Mouse (Mus musculus) heart, embryonic 16.5 days (tissue): ENCODE data around the gene F10. TPM values are rescaled to one million over a fixed set of nuclear protein-coding genes. Genes with fewer than 3 reads are reported as not detected.

Source experiments
- ATAC-seq: fragments of 200-750 bp; cut with Nextera tagmentation; replicated peaks from 2 replicates; pipeline ENCODE4 v1.8.0; 2017; ENCODE audit warnings: moderate number of reproducible peaks; ENCODE audit not compliant: insufficient read depth, low FRiP score; ENCODE audit errors: extremely low read depth
- H3K27ac ChIP-seq: fragments of 300-500 bp; sonication (generic); 2 replicates; pipeline ENCODE4 v1.5.1; 2014; ENCODE audit warnings: mild to moderate bottlenecking, low read length, control low read depth, moderate library complexity
- H3K27me3 ChIP-seq: fragments of 300-500 bp; sonication (generic); 2 replicates; pipeline ENCODE4 v1.6.1; 2014; ENCODE audit warnings: low read length, mixed read lengths; ENCODE audit not compliant: control insufficient read depth, insufficient read depth
- H3K36me3 ChIP-seq: fragments of 300-500 bp; sonication (generic); 2 replicates; pipeline ENCODE4 v1.6.1; 2014; ENCODE audit not compliant: control insufficient read depth, insufficient read depth
- H3K4me1 ChIP-seq: fragments of 300-500 bp; sonication (generic); 2 replicates; pipeline ENCODE4 v1.6.1; 2014; ENCODE audit warnings: low read length, mixed read lengths; ENCODE audit not compliant: control insufficient read depth, insufficient read depth
- H3K4me2 ChIP-seq: fragments of 300-500 bp; sonication (generic); 2 replicates; pipeline ENCODE4 v1.6.1; 2014; ENCODE audit warnings: low read depth, mild to moderate bottlenecking, control low read depth, low read length
- H3K4me3 ChIP-seq: fragments of 300-500 bp; sonication (generic); 2 replicates; pipeline ENCODE4 v1.5.1; 2014; ENCODE audit warnings: mild to moderate bottlenecking, control low read depth, low read length
- H3K9ac ChIP-seq: fragments of 300-500 bp; sonication (generic); 2 replicates; pipeline ENCODE4 v1.6.1; 2014; ENCODE audit warnings: low read length, control low read depth
- H3K9me3 ChIP-seq: fragments of 300-500 bp; sonication (generic); replicated peaks from 2 replicates; pipeline ENCODE4 v1.6.1; 2016; ENCODE audit warnings: low read length; ENCODE audit not compliant: control insufficient read depth
- WGBS: fragments of 180-500 bp; shearing (Covaris S2); extraction: QIAGEN DNeasy Blood & Tissue Kit; methylation state at CpG from one replicate; pipeline ENCODE4 v1.1.7; 2014; 5-methylcytosine and 5-hydroxymethylcytosine counted together
- polyA plus RNA-seq: library from polyadenylated mRNA; unstranded; fragments of >200 nt; fragmentation: Nextera tagmentation; extraction: Ambion mirVana; gene quantifications from 2 replicates; pipeline ENCODE4 v1.2.1, GENCODE M21; 2015

Gene F10
- polyA plus RNA-seq, 1 experiment from 2014 or later = 1.6 TPM

- Histone ChIP-seq H3K4me1 (peaks cover 9% of the 10 kb centered on the region), H3K9me3 (no peaks in the 10 kb centered on the region), H3K27ac (no peak overlapping the region), H3K4me2 (no peak overlapping the region), H3K4me3 (no peak overlapping the region), H3K27me3 (no peaks in the 10 kb centered on the region), H3K36me3 (no peaks in the 10 kb centered on the region), H3K9ac (no peak overlapping the region)
- WGBS = 68% methylated on average over 6 of the region's 6 CpGs
- ATAC-seq = no peak
Measured at GRCm38 (mm10) chr8:13039054-13039453, 1.9 kb downstream of the F10 start.

DNA sequence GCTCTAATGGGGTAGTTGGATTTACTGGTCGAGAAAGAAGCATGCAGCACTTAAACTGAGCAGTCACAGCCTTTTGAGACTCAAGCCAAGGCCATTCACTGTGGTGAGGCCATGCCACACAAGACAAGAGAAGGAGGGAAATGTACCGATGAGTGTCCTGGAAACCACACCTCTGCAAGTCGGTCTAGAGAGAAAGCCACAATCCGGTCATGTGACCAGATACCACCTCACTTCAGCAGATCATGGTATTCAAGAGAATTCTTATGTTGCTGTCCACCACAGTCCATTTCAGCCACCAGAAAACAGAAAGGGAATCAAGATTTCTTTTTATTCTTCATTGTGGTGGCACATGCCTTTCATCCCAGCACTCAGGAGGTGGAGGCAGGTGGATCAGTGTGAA, 4.4 kb downstream of the F10 start:
- H3K4me3 ChIP-seq = no peak overlapping the region
- no peak overlapping the region for H3K27ac ChIP-seq
- no peak overlapping the region for H3K4me2 ChIP-seq
- H3K36me3 ChIP-seq = no peaks in the 10 kb centered on the region
- ATAC-seq = no peak
- 78% methylated on average over 4 of the region's 4 CpGs for WGBS
- no peaks in the 10 kb centered on the region for H3K9me3 ChIP-seq
- no peak overlapping the region for H3K9ac ChIP-seq
- peaks cover 7% of the 10 kb centered on the region for H3K4me1 ChIP-seq
- no peaks in the 10 kb centered on the region for H3K27me3 ChIP-seq

DNA sequence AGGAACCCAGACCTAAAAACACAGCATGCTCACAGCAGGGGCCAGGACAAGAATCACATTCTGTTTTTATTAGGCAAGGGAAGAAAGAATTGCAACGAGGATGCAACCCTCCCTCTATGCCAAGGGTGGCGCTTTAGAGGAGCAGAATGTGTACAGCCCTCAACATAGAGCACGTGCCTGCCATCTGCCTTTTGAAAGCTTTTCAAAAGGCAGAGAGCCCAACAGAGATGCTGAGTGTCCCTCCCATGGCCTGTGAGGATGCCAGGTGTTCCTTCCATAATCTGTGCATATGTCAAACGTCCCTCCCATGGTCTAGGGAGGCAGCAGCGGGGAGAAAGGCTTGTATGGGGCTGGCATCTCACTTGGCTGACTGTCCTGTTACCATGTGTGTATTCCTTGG, 10.5 kb downstream of the F10 start:
- H3K36me3 ChIP-seq = no peaks in the 10 kb centered on the region
- 0 out of 2 replicates have a peak, but pooled peaks cover 4% of the 10 kb centered on the region for H3K9me3 ChIP-seq
- H3K4me1 ChIP-seq = no peaks in the 10 kb centered on the region
- no peak overlapping the region for H3K9ac ChIP-seq
- 59% methylated on average over 5 of the region's 5 CpGs for WGBS
- no peaks in the 10 kb centered on the region for H3K27me3 ChIP-seq
- no peak overlapping the region for H3K4me3 ChIP-seq
- ATAC-seq = no peak
- no peak overlapping the region for H3K4me2 ChIP-seq
- no peak overlapping the region for H3K27ac ChIP-seq

- no peaks in the 10 kb centered on the region for H3K27me3 ChIP-seq
- 0 out of 2 replicates have a peak, but pooled peaks cover 4% of the 10 kb centered on the region for H3K9me3 ChIP-seq
- no peaks in the 10 kb centered on the region for H3K36me3 ChIP-seq
- H3K4me2 ChIP-seq = no peak overlapping the region
- no peaks in the 10 kb centered on the region for H3K4me1 ChIP-seq
- 79% methylated on average over 10 of the region's 10 CpGs for WGBS
- H3K27ac ChIP-seq = no peak overlapping the region
- no peak for ATAC-seq
- no peak overlapping the region for H3K9ac ChIP-seq
- H3K4me3 ChIP-seq = no peak overlapping the region
Measured at GRCm38 (mm10) chr8:13050550-13050949, 13.4 kb downstream of the F10 start.

DNA sequence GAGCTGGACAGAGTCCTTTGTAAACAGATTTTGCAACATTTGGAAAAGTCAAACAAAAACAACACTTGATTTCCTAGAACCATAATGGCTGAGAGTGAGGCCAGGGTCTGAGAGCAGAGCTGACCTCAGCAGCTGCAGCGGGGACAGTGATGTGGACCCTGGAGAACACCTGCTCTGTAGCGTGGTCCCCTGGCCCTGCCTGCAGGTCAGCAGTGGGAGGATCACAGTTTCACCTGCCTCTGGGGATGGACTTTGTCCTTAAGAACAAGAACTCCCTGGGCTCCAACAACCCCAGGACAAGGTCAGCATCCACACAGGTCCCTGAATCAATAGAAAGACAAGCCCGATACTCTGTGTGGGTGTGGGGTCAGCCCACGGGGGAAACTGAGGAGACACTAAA, 20.2 kb downstream of the F10 start:
- no peak overlapping the region for H3K27ac ChIP-seq
- no peak for ATAC-seq
- H3K4me1 ChIP-seq = no peaks in the 10 kb centered on the region
- 0 out of 2 replicates have a peak, but pooled peaks cover 2% of the 10 kb centered on the region for H3K9me3 ChIP-seq
- H3K9ac ChIP-seq = no peak overlapping the region
- no peak overlapping the region for H3K4me3 ChIP-seq
- WGBS = 85% methylated on average over 4 of the region's 4 CpGs
- H3K27me3 ChIP-seq = no peaks in the 10 kb centered on the region
- H3K36me3 ChIP-seq = no peaks in the 10 kb centered on the region
- H3K4me2 ChIP-seq = no peak overlapping the region

GRCm38 (mm10) chr8:13060441-13061150, 23.5 kb downstream of the F10 start, which contains the start of gene Proz:
Proz (plus strand) TSS chr8:13060914.
- WGBS = 69% methylated on average over 17 of the region's 17 CpGs
- ATAC-seq = no peak
- Histone ChIP-seq H3K9me3 (0 out of 2 replicates have a peak, but pooled peaks cover 3% of the 10 kb centered on the region), H3K27me3 (no peaks in the 10 kb centered on the region), H3K4me3 (no peak within 1 kb of the TSS), H3K4me1 (no peaks in the 10 kb centered on the region), H3K27ac (no peak within 1 kb of the TSS), H3K36me3 (no peaks in the 10 kb centered on the region), H3K4me2 (no peak within 1 kb of the TSS), H3K9ac (no peak within 1 kb of the TSS)

DNA sequence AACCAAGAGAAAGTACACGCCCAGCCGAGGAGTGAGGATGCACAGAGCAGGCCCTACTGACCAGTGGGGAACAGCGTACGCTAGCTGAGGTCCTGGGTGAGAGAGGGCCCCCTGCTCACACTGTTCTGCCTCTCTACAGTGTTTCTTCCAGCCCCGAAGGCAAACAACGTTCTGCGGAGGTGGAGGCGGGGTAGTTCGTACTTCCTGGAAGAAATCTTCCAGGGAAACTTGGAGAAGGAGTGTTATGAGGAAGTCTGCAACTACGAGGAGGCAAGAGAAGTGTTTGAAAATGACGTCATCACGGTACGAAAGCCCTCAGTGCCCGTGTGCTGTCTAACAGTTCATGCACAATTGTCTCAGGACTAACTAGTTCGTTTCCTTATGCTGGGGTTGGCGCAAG, 26.0 kb downstream of the F10 start:
- no peak for ATAC-seq
- H3K4me2 ChIP-seq = no peak overlapping the region
- WGBS = 71% methylated on average over 16 of the region's 16 CpGs

GRCm38 (mm10) chr8:13073255-13073654, 36.1 kb downstream of the F10 start:
- no peaks in the 10 kb centered on the region for H3K27me3 ChIP-seq
- no peak overlapping the region for H3K27ac ChIP-seq
- no peaks in the 10 kb centered on the region for H3K9me3 ChIP-seq
- no peak overlapping the region for H3K4me3 ChIP-seq
- H3K4me1 ChIP-seq = no peaks in the 10 kb centered on the region
- 89% methylated on average over 11 of the region's 11 CpGs for WGBS
- H3K4me2 ChIP-seq = no peak overlapping the region
- H3K9ac ChIP-seq = no peak overlapping the region
- peaks cover 28% of the 10 kb centered on the region for H3K36me3 ChIP-seq
- ATAC-seq = no peak

More for the DNA sequence above, 26.0 kb downstream of the F10 start:
- no peak overlapping the region for H3K4me3 ChIP-seq
- no peaks in the 10 kb centered on the region for H3K36me3 ChIP-seq
- no peaks in the 10 kb centered on the region for H3K27me3 ChIP-seq
- H3K9me3 ChIP-seq = 0 out of 2 replicates have a peak, but pooled peaks cover 3% of the 10 kb centered on the region
- no peak overlapping the region for H3K9ac ChIP-seq
- no peak overlapping the region for H3K27ac ChIP-seq
- no peaks in the 10 kb centered on the region for H3K4me1 ChIP-seq

GRCm38 (mm10) chr8:13075044-13075443, 37.9 kb downstream of the F10 start:
- WGBS = 90% methylated on average over 8 of the region's 8 CpGs
- Histone ChIP-seq H3K4me3 (no peak overlapping the region), H3K9me3 (no peaks in the 10 kb centered on the region), H3K36me3 (peaks cover 40% of the 10 kb centered on the region), H3K9ac (no peak overlapping the region), H3K27me3 (no peaks in the 10 kb centered on the region), H3K4me2 (no peak overlapping the region), H3K27ac (no peak overlapping the region), H3K4me1 (no peaks in the 10 kb centered on the region)
- ATAC-seq = no peak
